Mouse (Mus musculus): ENCODE data around the gene Dhx35.

The Dhx35 gene

DNA sequence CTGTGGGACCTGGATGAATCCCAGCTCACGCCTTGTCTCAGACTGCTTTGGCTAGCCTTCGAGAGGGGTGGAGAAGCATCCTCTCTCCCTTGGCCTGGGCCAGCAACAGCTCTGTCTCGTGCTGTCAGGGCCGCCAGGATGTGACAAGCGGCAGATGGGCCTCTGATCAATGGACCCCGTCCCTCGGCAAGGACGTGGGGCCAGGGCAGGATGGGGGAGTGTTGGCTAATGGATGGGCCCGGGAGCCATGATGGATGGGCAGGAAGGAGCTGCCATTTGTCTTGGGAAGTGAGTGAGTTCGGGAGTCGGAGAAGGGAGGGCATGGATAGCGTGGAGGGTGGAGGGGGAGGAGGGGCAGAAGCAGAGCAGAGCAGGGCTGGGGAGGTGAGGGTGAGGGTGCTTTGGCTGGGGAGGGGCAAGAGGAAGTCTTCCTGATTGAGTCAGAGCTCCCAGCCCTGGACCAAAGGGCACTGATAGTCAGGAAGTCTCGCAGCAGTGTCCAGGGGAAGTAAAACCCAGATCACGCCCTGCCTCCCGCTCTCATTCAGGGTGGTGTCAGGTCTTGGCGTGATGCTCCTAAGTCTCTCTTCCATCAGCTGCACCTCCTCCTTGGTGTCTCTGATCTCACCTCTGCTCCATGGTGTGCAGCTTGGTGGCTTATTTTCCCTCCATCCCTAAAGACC, 98.7 kb downstream of the Dhx35 start:
- DNase-seq (ENCODE audit: low spot score), result no peak

DNA sequence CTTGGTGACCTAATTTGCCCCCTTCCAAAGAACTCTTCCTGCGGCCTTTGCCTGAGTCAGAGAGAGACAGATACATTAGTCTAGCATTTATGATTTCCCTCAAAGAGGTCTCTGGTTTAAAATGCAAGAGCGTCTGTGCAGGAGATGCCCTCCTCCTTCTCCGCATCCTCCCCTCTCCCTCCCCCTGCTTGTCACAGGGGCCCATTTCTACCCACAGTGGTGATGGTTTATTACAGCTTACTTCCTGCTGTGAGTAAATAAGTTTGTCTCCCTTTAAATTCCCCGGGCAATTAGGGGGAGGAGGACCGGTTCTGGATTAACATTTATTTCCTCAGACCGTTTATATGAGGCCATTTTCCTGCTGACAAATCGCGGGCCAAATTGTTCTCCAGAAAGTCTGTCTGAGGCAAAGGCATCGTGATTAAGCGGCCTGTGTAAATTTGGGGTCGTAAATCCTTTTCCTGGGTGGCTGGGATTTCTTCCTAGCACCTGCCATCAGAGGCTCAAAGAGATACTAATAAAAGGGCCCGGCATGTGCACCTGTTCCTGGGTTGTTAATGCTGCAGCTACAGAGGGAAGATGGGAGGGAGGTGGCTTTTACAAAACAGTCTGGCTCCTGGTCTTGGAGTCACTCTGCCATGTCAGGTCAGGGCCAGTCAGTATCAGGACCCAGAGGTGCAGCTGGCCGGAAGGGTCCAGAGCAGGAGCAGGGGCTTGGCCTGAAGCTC, 104.0 kb downstream of the Dhx35 start:
- no peak for DNase-seq (ENCODE audit: low spot score)

Measured in layer of hippocampus, adult 9-10 months (tissue).